Mouse (Mus musculus): ENCODE results near the gene Gm5148.

- TF ChIP-seq ZNF384 (IDR thresholded peaks at IDR 0.05; ENCODE audit: low read depth, low read length) (no peak), MAFK (IDR thresholded peaks at IDR 0.05; ENCODE audit: insufficient read depth, low read depth, low read length) (no peak)
These were observed 51.8 kb downstream of the Gm5148 start for GRCm38 (mm10) chr3:37672266-37673040.
